Mouse (Mus musculus): ENCODE data around the gene Gm13090. TPM values are rescaled to one million over a fixed set of nuclear protein-coding genes. Genes with fewer than 3 reads are reported as not detected.

Gm13090 gene
- polyA plus RNA-seq, 2 experiments = not detected

- no peak for DNase-seq (ENCODE audit: low spot score)
- 0 out of 2 replicates have a peak, but pooled peaks cover 8% of the 10 kb centered on the region for H3K4me1 ChIP-seq (ENCODE audit: control insufficient read depth, insufficient read depth, low read length)
- H3K4me3 ChIP-seq (replicated peaks; ENCODE audit: low read length) = no peak overlapping the region
- H3K4me2 ChIP-seq (replicated peaks; ENCODE audit: low read depth, low read length, severe bottlenecking) = no peak overlapping the region
- no peak for TF ChIP-seq POLR2A (IDR thresholded peaks at IDR 0.05; ENCODE audit: borderline replicate concordance, extremely low read depth, insufficient read depth, insufficient read length)
- H3K36me3 ChIP-seq (ENCODE audit: control insufficient read depth, insufficient read depth, low read length) = no peaks in the 10 kb centered on the region
- H3K9me3 ChIP-seq (ENCODE audit: control insufficient read depth, low read length) = no peaks in the 10 kb centered on the region
- 54% methylated on average over 5 of the region's 5 CpGs for WGBS
- H3K9ac ChIP-seq (ENCODE audit: low read depth, low read length, severe bottlenecking) = no peak overlapping the region
- ATAC-seq (ENCODE audit: low FRiP score, low read depth) = no peak
- H3K27ac ChIP-seq (replicated peaks; ENCODE audit: low read depth, low read length) = no peak overlapping the region
- H3K27me3 ChIP-seq (ENCODE audit: control insufficient read depth, insufficient read depth, low read length) = peaks cover 30% of the 10 kb centered on the region
Observed at GRCm38 (mm10) chr4:151137701-151138100, 48.3 kb downstream of the Gm13090 start.

- ATAC-seq (ENCODE audit: low FRiP score, low read depth) (no peak), DNase-seq (ENCODE audit: low spot score) (peak; percentile 55)
- Histone ChIP-seq H3K27me3 (ENCODE audit: control insufficient read depth, insufficient read depth, low read length) (peaks cover 30% of the 10 kb centered on the region), H3K27ac (replicated peaks; ENCODE audit: low read depth, low read length) (no peak overlapping the region), H3K9ac (ENCODE audit: low read depth, low read length, severe bottlenecking) (no peak overlapping the region), H3K9me3 (ENCODE audit: control insufficient read depth, low read length) (no peaks in the 10 kb centered on the region), H3K4me1 (ENCODE audit: control insufficient read depth, insufficient read depth, low read length) (0 out of 2 replicates have a peak, but pooled peaks cover 8% of the 10 kb centered on the region), H3K4me3 (replicated peaks; ENCODE audit: low read length) (no peak overlapping the region), H3K4me2 (replicated peaks; ENCODE audit: low read depth, low read length, severe bottlenecking) (no peak overlapping the region), H3K36me3 (ENCODE audit: control insufficient read depth, insufficient read depth, low read length) (no peaks in the 10 kb centered on the region)
- 16% methylated on average over 10 of the region's 10 CpGs for WGBS
- TF ChIP-seq POLR2A (IDR thresholded peaks at IDR 0.05; ENCODE audit: borderline replicate concordance, extremely low read depth, insufficient read depth, insufficient read length) = no peak
Observed at GRCm38 (mm10) chr4:151138135-151138534, 48.8 kb downstream of the Gm13090 start.

- Histone ChIP-seq H3K36me3 (ENCODE audit: control insufficient read depth, insufficient read depth, low read length) (no peaks in the 10 kb centered on the region), H3K27ac (replicated peaks; ENCODE audit: low read depth, low read length) (no peak overlapping the region), H3K9me3 (ENCODE audit: control insufficient read depth, low read length) (no peaks in the 10 kb centered on the region), H3K4me3 (replicated peaks; ENCODE audit: low read length) (no peak overlapping the region), H3K4me1 (ENCODE audit: control insufficient read depth, insufficient read depth, low read length) (0 out of 2 replicates have a peak, but pooled peaks cover 8% of the 10 kb centered on the region), H3K27me3 (ENCODE audit: control insufficient read depth, insufficient read depth, low read length) (peaks cover 30% of the 10 kb centered on the region), H3K4me2 (replicated peaks; ENCODE audit: low read depth, low read length, severe bottlenecking) (no peak overlapping the region), H3K9ac (ENCODE audit: low read depth, low read length, severe bottlenecking) (no peak overlapping the region)
- no peak for TF ChIP-seq POLR2A (IDR thresholded peaks at IDR 0.05; ENCODE audit: borderline replicate concordance, extremely low read depth, insufficient read depth, insufficient read length)
- no peak for ATAC-seq (ENCODE audit: low FRiP score, low read depth)
- DNase-seq (ENCODE audit: low spot score) = no peak
- 14% methylated on average over 2 of the region's 2 CpGs for WGBS
Observed at GRCm38 (mm10) chr4:151138586-151138985, 49.2 kb downstream of the Gm13090 start.

GRCm38 (mm10) chr4:151139053-151139840 lies 49.9 kb downstream of the Gm13090 start:
- 0 out of 2 replicates have a peak, but pooled peaks cover 8% of the 10 kb centered on the region for H3K4me1 ChIP-seq (ENCODE audit: control insufficient read depth, insufficient read depth, low read length)
- 8% methylated on average over 20 of the region's 20 CpGs for WGBS
- no peak for TF ChIP-seq POLR2A (IDR thresholded peaks at IDR 0.05; ENCODE audit: borderline replicate concordance, extremely low read depth, insufficient read depth, insufficient read length)
- no peaks in the 10 kb centered on the region for H3K9me3 ChIP-seq (ENCODE audit: control insufficient read depth, low read length)
- H3K27me3 ChIP-seq (ENCODE audit: control insufficient read depth, insufficient read depth, low read length) = peaks cover 30% of the 10 kb centered on the region
- no peaks in the 10 kb centered on the region for H3K36me3 ChIP-seq (ENCODE audit: control insufficient read depth, insufficient read depth, low read length)
- H3K4me3 ChIP-seq (replicated peaks; ENCODE audit: low read length) = peak overlapping the region; percentile 8; the same call in 1 of the 2 replicates
- ATAC-seq (ENCODE audit: low FRiP score, low read depth) (peak; percentile 60; the same call in 1 of the 2 replicates), DNase-seq (ENCODE audit: low spot score) (peak; percentile 72)
- H3K4me2 ChIP-seq (replicated peaks; ENCODE audit: low read depth, low read length, severe bottlenecking) = peak overlapping the region; percentile 37
- H3K27ac ChIP-seq (replicated peaks; ENCODE audit: low read depth, low read length) = no peak overlapping the region
- H3K9ac ChIP-seq (ENCODE audit: low read depth, low read length, severe bottlenecking) = no peak overlapping the region

- DNase-seq (ENCODE audit: low spot score) (peak; percentile 49), ATAC-seq (ENCODE audit: low FRiP score, low read depth) (no peak)
- Histone ChIP-seq H3K4me1 (ENCODE audit: control insufficient read depth, insufficient read depth, low read length) (0 out of 2 replicates have a peak, but pooled peaks cover 8% of the 10 kb centered on the region), H3K4me3 (replicated peaks; ENCODE audit: low read length) (no peak overlapping the region), H3K9ac (ENCODE audit: low read depth, low read length, severe bottlenecking) (no peak overlapping the region), H3K27me3 (ENCODE audit: control insufficient read depth, insufficient read depth, low read length) (peaks cover 30% of the 10 kb centered on the region), H3K36me3 (ENCODE audit: control insufficient read depth, insufficient read depth, low read length) (no peaks in the 10 kb centered on the region), H3K27ac (replicated peaks; ENCODE audit: low read depth, low read length) (no peak overlapping the region), H3K9me3 (ENCODE audit: control insufficient read depth, low read length) (no peaks in the 10 kb centered on the region), H3K4me2 (replicated peaks; ENCODE audit: low read depth, low read length, severe bottlenecking) (no peak overlapping the region)
- 2% methylated on average over 19 of the region's 20 CpGs for WGBS
- TF ChIP-seq POLR2A (IDR thresholded peaks at IDR 0.05; ENCODE audit: borderline replicate concordance, extremely low read depth, insufficient read depth, insufficient read length) = no peak
Observed at GRCm38 (mm10) chr4:151140368-151140982, 51.1 kb downstream of the Gm13090 start.

Other genes starting within 250 kb of the Gm13090 start
- 20.2 and 22.3 TPM in 2 replicates for gene Errfi1, start 235.7 kb upstream of the Gm13090 start, polyA plus RNA-seq (2012; rRNA removed)
- 23.9 and 27.2 TPM in 2 replicates for gene Errfi1, start 235.7 kb upstream of the Gm13090 start, polyA plus RNA-seq (2014; fragmentation: Nextera tagmentation; extraction: Ambion mirVana)
- 223 and 296 TPM in 2 replicates for gene Park7, start 175.1 kb upstream of the Gm13090 start, polyA plus RNA-seq (2012; rRNA removed)
- gene Park7, start 175.1 kb upstream of the Gm13090 start, polyA plus RNA-seq (2014; fragmentation: Nextera tagmentation; extraction: Ambion mirVana) = 415 and 416 TPM in 2 replicates
- gene Tnfrsf9, start 175.0 kb upstream of the Gm13090 start, polyA plus RNA-seq (2012; rRNA removed) = 0.79 and 0.80 TPM in 2 replicates
- 0.08 and 0.19 TPM in 2 replicates for gene Tnfrsf9, start 175.0 kb upstream of the Gm13090 start, polyA plus RNA-seq (2014; fragmentation: Nextera tagmentation; extraction: Ambion mirVana)
- not detected in 2 replicates for gene Uts2, start 92.5 kb upstream of the Gm13090 start, polyA plus RNA-seq (2012; rRNA removed)
- not detected in 2 replicates for gene Uts2, start 92.5 kb upstream of the Gm13090 start, polyA plus RNA-seq (2014; fragmentation: Nextera tagmentation; extraction: Ambion mirVana)
- 7.8 and 10.4 TPM in 2 replicates for gene Per3, start 44.9 kb upstream of the Gm13090 start, polyA plus RNA-seq (2012; rRNA removed)
- gene Per3, start 44.9 kb upstream of the Gm13090 start, polyA plus RNA-seq (2014; fragmentation: Nextera tagmentation; extraction: Ambion mirVana) = 6.1 and 6.9 TPM in 2 replicates
- gene Vamp3, start 31.6 kb upstream of the Gm13090 start, polyA plus RNA-seq (2012; rRNA removed) = 93.0 and 94.8 TPM in 2 replicates
- gene Vamp3, start 31.6 kb upstream of the Gm13090 start, polyA plus RNA-seq (2014; fragmentation: Nextera tagmentation; extraction: Ambion mirVana) = 50.7 and 55.1 TPM in 2 replicates